Mouse (Mus musculus) embryonic facial prominence, embryonic 15.5 days (tissue): Measurements from ENCODE around the gene Pmp22. TPM values are rescaled to one million over a fixed set of nuclear protein-coding genes. Genes with fewer than 3 reads are reported as not detected.

Source experiments
- ATAC-seq: fragments of 200-750 bp; cut with Nextera tagmentation; 2 replicates; pipeline ENCODE4 v1.8.0; 2017; ENCODE audit warnings: low read depth, moderate TSS enrichment; ENCODE audit not compliant: insufficient number of reproducible peaks, low FRiP score, low TSS enrichment
- H3K27ac ChIP-seq: fragments of 300-500 bp; sonication (generic); replicated peaks from 2 replicates; pipeline ENCODE4 v1.5.1; 2015; ENCODE audit warnings: mild to moderate bottlenecking, inconsistent platforms
- H3K27me3 ChIP-seq: fragments of 300-500 bp; sonication (generic); 2 replicates; pipeline ENCODE4 v1.6.1; 2015; ENCODE audit warnings: inconsistent platforms
- H3K36me3 ChIP-seq: fragments of 300-500 bp; sonication (generic); 2 replicates; pipeline ENCODE4 v1.6.1; 2015; ENCODE audit warnings: mild to moderate bottlenecking, inconsistent platforms
- H3K4me1 ChIP-seq: fragments of 300-500 bp; sonication (generic); 2 replicates; pipeline ENCODE4 v1.6.1; 2015; ENCODE audit warnings: inconsistent platforms
- H3K4me2 ChIP-seq: fragments of 300-500 bp; sonication (generic); replicated peaks from 2 replicates; pipeline ENCODE4 v1.6.1; 2015; ENCODE audit warnings: mild to moderate bottlenecking, inconsistent platforms
- H3K4me3 ChIP-seq: fragments of 300-500 bp; sonication (generic); replicated peaks from 2 replicates; pipeline ENCODE4 v1.5.1; 2015; ENCODE audit warnings: mild to moderate bottlenecking, inconsistent platforms
- H3K9ac ChIP-seq: fragments of 300-500 bp; sonication (generic); 2 replicates; pipeline ENCODE4 v1.6.1; 2015; ENCODE audit warnings: inconsistent platforms
- H3K9me3 ChIP-seq: fragments of 300-500 bp; sonication (generic); replicated peaks from 2 replicates; pipeline ENCODE4 v1.6.1; 2016; ENCODE audit warnings: inconsistent platforms
- WGBS: fragments of 180-500 bp; shearing (Covaris S2); methylation state at CpG from one replicate; pipeline ENCODE4 v1.1.7; 2015; 5-methylcytosine and 5-hydroxymethylcytosine counted together
- polyA plus RNA-seq: library from polyadenylated mRNA; unstranded; fragments of >200 nt; fragmentation: Nextera tagmentation; extraction: Ambion mirVana; gene quantifications from 2 replicates; pipeline ENCODE4 v1.2.1, GENCODE M21; 2015

Gene Pmp22
- polyA plus RNA-seq: 244 and 245 TPM in 2 replicates

- ATAC-seq: no peak
- H3K27ac ChIP-seq: no peak within 1 kb of the TSS
- H3K4me3 ChIP-seq: no peak within 1 kb of the TSS
- peaks cover 39% of the 10 kb centered on the region for H3K27me3 ChIP-seq
- H3K4me2 ChIP-seq: no peak within 1 kb of the TSS
- H3K36me3 ChIP-seq: no peaks in the 10 kb centered on the region
- no peaks in the 10 kb centered on the region for H3K9me3 ChIP-seq
- H3K9ac ChIP-seq: no peak within 1 kb of the TSS
- H3K4me1 ChIP-seq: peaks cover 49% of the 10 kb centered on the region
- 46% methylated on average over 2 of the region's 2 CpGs for WGBS
Measured at GRCm38 (mm10) chr11:63128784-63129183, at the start of gene Pmp22. Gene Pmp22 (plus strand): TSS chr11:63128982.

GRCm38 (mm10) chr11:63084536-63084935, 44.2 kb upstream of the Pmp22 start:
- WGBS: 86% methylated on average over 3 of the region's 3 CpGs
- Histone ChIP-seq H3K4me2 (no peak overlapping the region), H3K4me3 (no peak overlapping the region), H3K4me1 (no peaks in the 10 kb centered on the region), H3K9me3 (no peaks in the 10 kb centered on the region), H3K9ac (no peak overlapping the region), H3K36me3 (no peaks in the 10 kb centered on the region), H3K27me3 (no peaks in the 10 kb centered on the region), H3K27ac (no peak overlapping the region)
- no peak for ATAC-seq

GRCm38 (mm10) chr11:63088672-63089071, 40.1 kb upstream of the Pmp22 start:
- no peak overlapping the region for H3K9ac ChIP-seq
- no peaks in the 10 kb centered on the region for H3K27me3 ChIP-seq
- no peaks in the 10 kb centered on the region for H3K9me3 ChIP-seq
- H3K4me1 ChIP-seq: peaks cover 9% of the 10 kb centered on the region
- no peak for ATAC-seq
- H3K4me2 ChIP-seq: no peak overlapping the region
- H3K4me3 ChIP-seq: no peak overlapping the region
- no peak overlapping the region for H3K27ac ChIP-seq
- no peaks in the 10 kb centered on the region for H3K36me3 ChIP-seq
- whole genome bisulfite sequencing: 89% methylated on average over 6 of the region's 6 CpGs

GRCm38 (mm10) chr11:63090210-63090609, 38.6 kb upstream of the Pmp22 start:
- 0 out of 2 replicates have a peak overlapping the region, but pooled peaks have one; percentile 15 for H3K4me2 ChIP-seq
- H3K9ac ChIP-seq: no peak overlapping the region
- WGBS: 28% methylated on average over 4 of the region's 4 CpGs
- peaks cover 9% of the 10 kb centered on the region for H3K4me1 ChIP-seq
- H3K4me3 ChIP-seq: no peak overlapping the region
- no peaks in the 10 kb centered on the region for H3K36me3 ChIP-seq
- H3K27me3 ChIP-seq: no peaks in the 10 kb centered on the region
- ATAC-seq: no peak
- H3K9me3 ChIP-seq: no peaks in the 10 kb centered on the region
- H3K27ac ChIP-seq: peak overlapping the region; percentile 60; the same call in 1 of the 2 replicates

- Histone ChIP-seq H3K9ac (no peak overlapping the region), H3K27me3 (no peaks in the 10 kb centered on the region), H3K4me3 (no peak overlapping the region), H3K36me3 (no peaks in the 10 kb centered on the region), H3K4me1 (peaks cover 9% of the 10 kb centered on the region), H3K9me3 (no peaks in the 10 kb centered on the region), H3K27ac (no peak overlapping the region), H3K4me2 (no peak overlapping the region)
- ATAC-seq: no peak
- WGBS: 88% methylated on average over 6 of the region's 6 CpGs
Measured at GRCm38 (mm10) chr11:63090986-63091385, 37.8 kb upstream of the Pmp22 start.

- Histone ChIP-seq H3K36me3 (no peaks in the 10 kb centered on the region), H3K4me3 (no peak overlapping the region), H3K27me3 (no peaks in the 10 kb centered on the region), H3K9me3 (no peaks in the 10 kb centered on the region), H3K4me1 (peaks cover 9% of the 10 kb centered on the region), H3K4me2 (no peak overlapping the region), H3K9ac (no peak overlapping the region), H3K27ac (no peak overlapping the region)
- no peak for ATAC-seq
- WGBS: 54% methylated on average over 5 of the region's 5 CpGs
Measured at GRCm38 (mm10) chr11:63092271-63092670, 36.5 kb upstream of the Pmp22 start.

- Histone ChIP-seq H3K36me3 (no peaks in the 10 kb centered on the region), H3K9ac (no peak overlapping the region), H3K4me1 (peaks cover 9% of the 10 kb centered on the region), H3K9me3 (no peaks in the 10 kb centered on the region), H3K27me3 (no peaks in the 10 kb centered on the region), H3K4me3 (no peak overlapping the region), H3K27ac (no peak overlapping the region), H3K4me2 (no peak overlapping the region)
- no peak for ATAC-seq
- WGBS: 57% methylated on average over 5 of the region's 5 CpGs
Measured at GRCm38 (mm10) chr11:63093601-63094000, 35.2 kb upstream of the Pmp22 start.

- Histone ChIP-seq H3K36me3 (no peaks in the 10 kb centered on the region), H3K4me1 (peaks cover 9% of the 10 kb centered on the region), H3K27ac (no peak overlapping the region), H3K9ac (no peak overlapping the region), H3K27me3 (no peaks in the 10 kb centered on the region), H3K4me2 (no peak overlapping the region), H3K9me3 (no peaks in the 10 kb centered on the region), H3K4me3 (no peak overlapping the region)
- 85% methylated on average over 8 of the region's 8 CpGs for WGBS
- ATAC-seq: no peak
Measured at GRCm38 (mm10) chr11:63094496-63094895, 34.3 kb upstream of the Pmp22 start.

GRCm38 (mm10) chr11:63098016-63098415, 30.8 kb upstream of the Pmp22 start:
- H3K27me3 ChIP-seq: no peaks in the 10 kb centered on the region
- no peak overlapping the region for H3K27ac ChIP-seq
- H3K9ac ChIP-seq: no peak overlapping the region
- no peak for ATAC-seq
- no peaks in the 10 kb centered on the region for H3K4me1 ChIP-seq
- no peaks in the 10 kb centered on the region for H3K36me3 ChIP-seq
- no peak overlapping the region for H3K4me2 ChIP-seq
- no peaks in the 10 kb centered on the region for H3K9me3 ChIP-seq
- no peak overlapping the region for H3K4me3 ChIP-seq
- WGBS: 80% methylated on average over 3 of the region's 3 CpGs

- no peaks in the 10 kb centered on the region for H3K36me3 ChIP-seq
- no peaks in the 10 kb centered on the region for H3K4me1 ChIP-seq
- no peak overlapping the region for H3K4me2 ChIP-seq
- H3K27ac ChIP-seq: no peak overlapping the region
- ATAC-seq: no peak
- H3K9ac ChIP-seq: no peak overlapping the region
- no peaks in the 10 kb centered on the region for H3K27me3 ChIP-seq
- H3K9me3 ChIP-seq: no peaks in the 10 kb centered on the region
- 69% methylated on average over 3 of the region's 3 CpGs for WGBS
- H3K4me3 ChIP-seq: no peak overlapping the region
Measured at GRCm38 (mm10) chr11:63099390-63099789, 29.4 kb upstream of the Pmp22 start.

- Histone ChIP-seq H3K4me1 (no peaks in the 10 kb centered on the region), H3K27me3 (no peaks in the 10 kb centered on the region), H3K4me3 (no peak overlapping the region), H3K4me2 (no peak overlapping the region), H3K9me3 (no peaks in the 10 kb centered on the region), H3K36me3 (no peaks in the 10 kb centered on the region), H3K27ac (no peak overlapping the region), H3K9ac (no peak overlapping the region)
- ATAC-seq: no peak
- 73% methylated on average over 7 of the region's 7 CpGs for WGBS
Measured at GRCm38 (mm10) chr11:63103256-63103655, 25.5 kb upstream of the Pmp22 start.

- no peak for ATAC-seq
- no peaks in the 10 kb centered on the region for H3K9me3 ChIP-seq
- no peaks in the 10 kb centered on the region for H3K4me1 ChIP-seq
- no peaks in the 10 kb centered on the region for H3K27me3 ChIP-seq
- WGBS: 86% methylated on average over 2 of the region's 2 CpGs
- H3K4me3 ChIP-seq: no peak overlapping the region
- no peak overlapping the region for H3K27ac ChIP-seq
- H3K9ac ChIP-seq: no peak overlapping the region
- H3K36me3 ChIP-seq: no peaks in the 10 kb centered on the region
- H3K4me2 ChIP-seq: no peak overlapping the region
Measured at GRCm38 (mm10) chr11:63104026-63104425, 24.8 kb upstream of the Pmp22 start.
